Mouse (Mus musculus) testis, adult 2 months (tissue): ENCODE results near the gene P4hb.

Experiments
- CTCF ChIP-seq: fragments of 200-500 bp; IDR thresholded peaks from 2 replicates; pipeline ENCODE4 v1.5.1; 2012; ENCODE audit warnings: low read depth, mild to moderate bottlenecking, inconsistent platforms, low read length, moderate library complexity; ENCODE audit not compliant: control insufficient read depth, insufficient read depth, insufficient replicate concordance
- POLR2A ChIP-seq: fragments of 200-500 bp; IDR thresholded peaks from 2 replicates; pipeline ENCODE4 v1.6.1; 2012; ENCODE audit warnings: low read depth, mild to moderate bottlenecking, inconsistent platforms, low read length, moderate library complexity; ENCODE audit not compliant: control insufficient read depth

GRCm38 (mm10) chr11:120548786-120549167 is 24.3 kb downstream of the P4hb start:
- no peak for TF ChIP-seq CTCF
- TF ChIP-seq POLR2A, result no peak
